15 mouse cellular contexts compared by ENCODE assay signal in genomic region chr5:119054393-119054792, GRCm38 (mm10).
"Had no signal": no experiment of that assay in that cellular context is flagged by ENCODE, and none has a peak within 500 bp of the region (broad histone marks: within the 10 kb centered on the region; RNA-seq: fewer than 3 reads in every experiment).

No protein-coding gene starts in this region.

- H3K4me1 ChIP-seq: liver, embryonic 13.5 days had no signal

- H3K27me3 ChIP-seq: liver, embryonic 13.5 days had no signal

- H3K4me3 ChIP-seq: kidney, embryonic 15.5 days; limb, embryonic 12.5 days; limb, embryonic 15.5 days; liver, embryonic 13.5 days; neural tube, embryonic 12.5 days; neural tube, embryonic 15.5 days had no signal

- H3K27ac ChIP-seq: kidney, embryonic 15.5 days; limb, embryonic 12.5 days; limb, embryonic 15.5 days; liver, embryonic 13.5 days; neural tube, embryonic 12.5 days; neural tube, embryonic 15.5 days; stomach, postnatal 0 days had no signal

- H3K36me3 ChIP-seq: kidney, embryonic 15.5 days; limb, embryonic 12.5 days; limb, embryonic 15.5 days; liver, embryonic 13.5 days; neural tube, embryonic 12.5 days; neural tube, embryonic 15.5 days had no signal

- DNase-seq: left cerebral cortex, postnatal 4 days; liver, embryonic 13.5 days; lung, postnatal 14 days; midbrain, embryonic 14.5 days; right cerebral cortex, adult 18-20 months; right cerebral cortex, postnatal 14 days; right cerebral cortex, postnatal 4 days; thymus, postnatal 14 days had no signal

- H3K9me3 ChIP-seq: kidney, embryonic 15.5 days; limb, embryonic 12.5 days; limb, embryonic 15.5 days; liver, embryonic 13.5 days; neural tube, embryonic 12.5 days; neural tube, embryonic 15.5 days had no signal

- H3K9ac ChIP-seq: kidney, embryonic 15.5 days; limb, embryonic 12.5 days; limb, embryonic 15.5 days; liver, embryonic 13.5 days; neural tube, embryonic 12.5 days; neural tube, embryonic 15.5 days had no signal

- H3K4me2 ChIP-seq: kidney, embryonic 15.5 days; limb, embryonic 12.5 days; limb, embryonic 15.5 days; liver, embryonic 13.5 days; midbrain, embryonic 11.5 days; neural tube, embryonic 12.5 days; neural tube, embryonic 15.5 days had no signal
